Mouse (Mus musculus): ENCODE measurements at regions not wholly inside any gene's neighbourhood (a gene's known extent, or its start where the extent isn't known, plus 50 kb on each side); places are given as distances from the start of the nearest gene placed in this dataset.

- DNase-seq (ENCODE audit: low read depth), result peak; percentile 43
These were observed 343.2 kb upstream of the Fam98a start for GRCm38 (mm10) chr17:75894934-75895333.

GRCm38 (mm10) chr17:75893559-75893958 is 341.8 kb upstream of the Fam98a start:
- no peak for DNase-seq (ENCODE audit: low read depth)

- DNase-seq (ENCODE audit: low read depth), result peak; percentile 8
These were observed 340.4 kb upstream of the Fam98a start for GRCm38 (mm10) chr17:75892156-75892555.

GRCm38 (mm10) chr17:75891564-75891963 is 339.8 kb upstream of the Fam98a start:
- DNase-seq (ENCODE audit: low read depth), result peak; percentile 75

GRCm38 (mm10) chr17:75877848-75878247 is 326.1 kb upstream of the Fam98a start:
- peak; percentile 22 for DNase-seq (ENCODE audit: low read depth)

- DNase-seq (ENCODE audit: low read depth), result no peak
These were observed 325.1 kb upstream of the Fam98a start for GRCm38 (mm10) chr17:75876895-75877294.

GRCm38 (mm10) chr17:75874535-75874934 is 322.8 kb upstream of the Fam98a start:
- DNase-seq (ENCODE audit: low read depth), result no peak

- no peak for DNase-seq (ENCODE audit: low read depth)
These were observed 318.7 kb upstream of the Fam98a start for GRCm38 (mm10) chr17:75870492-75870891.

- DNase-seq (ENCODE audit: low read depth), result no peak
These were observed 305.3 kb upstream of the Fam98a start for GRCm38 (mm10) chr17:75857015-75857414.

- no peak for DNase-seq (ENCODE audit: low read depth)
These were observed 264.4 kb upstream of the Fam98a start for GRCm38 (mm10) chr17:75815997-75816626.

- DNase-seq (ENCODE audit: low read depth), result no peak
These were observed 260.4 kb upstream of the Fam98a start for GRCm38 (mm10) chr17:75812163-75812562.

GRCm38 (mm10) chr17:75808524-75809326 is 257.0 kb upstream of the Fam98a start:
- no peak for DNase-seq (ENCODE audit: low read depth)

- no peak for DNase-seq (ENCODE audit: low read depth)
These were observed 256.3 kb upstream of the Fam98a start for GRCm38 (mm10) chr17:75808025-75808424.

- no peak for DNase-seq (ENCODE audit: low read depth)
These were observed 252.6 kb upstream of the Fam98a start for GRCm38 (mm10) chr17:75804358-75804757.

GRCm38 (mm10) chr17:75796380-75796779 is 244.6 kb upstream of the Fam98a start:
- DNase-seq (ENCODE audit: low read depth), result no peak

- DNase-seq (ENCODE audit: low read depth), result no peak
These were observed 244.0 kb upstream of the Fam98a start for GRCm38 (mm10) chr17:75795772-75796171.

- peak; percentile 66 for DNase-seq (ENCODE audit: low read depth)
These were observed 228.0 kb upstream of the Fam98a start for GRCm38 (mm10) chr17:75779770-75780169.

- DNase-seq (ENCODE audit: low read depth), result no peak
These were observed 224.9 kb upstream of the Fam98a start for GRCm38 (mm10) chr17:75776611-75777010.

GRCm38 (mm10) chr17:75775518-75775917 is 223.8 kb upstream of the Fam98a start:
- DNase-seq (ENCODE audit: low read depth), result no peak

- DNase-seq (ENCODE audit: low read depth), result no peak
These were observed 221.1 kb upstream of the Fam98a start for GRCm38 (mm10) chr17:75772861-75773260.

GRCm38 (mm10) chr17:75768654-75769053 is 216.9 kb upstream of the Fam98a start:
- no peak for DNase-seq (ENCODE audit: low read depth)

- DNase-seq (ENCODE audit: low read depth), result no peak
These were observed 211.6 kb upstream of the Fam98a start for GRCm38 (mm10) chr17:75763391-75763790.

GRCm38 (mm10) chr17:75756487-75756886 is 204.7 kb upstream of the Fam98a start:
- DNase-seq (ENCODE audit: low read depth), result no peak

- no peak for DNase-seq (ENCODE audit: low read depth)
These were observed 164.7 kb upstream of the Fam98a start for GRCm38 (mm10) chr17:75716458-75716857.

All from NIH3T3 (cell line).